Mouse (Mus musculus) forebrain, embryonic 10.5 days (tissue): Measurements from ENCODE around the gene Myo19. TPM values are rescaled to one million over a fixed set of nuclear protein-coding genes. Genes with fewer than 3 reads are reported as not detected.

Experiments
- DNase-seq: peaks from one replicate; pipeline ENCODE4 v3.0.0-alpha.2; 2017; ENCODE audit warnings: low spot score; ENCODE audit errors: extremely low spot score
- H3K27ac ChIP-seq: fragments of 300-500 bp; sonication (generic); 2 replicates; pipeline ENCODE4 v1.5.1; 2016; ENCODE audit warnings: mild to moderate bottlenecking
- H3K27me3 ChIP-seq: fragments of 300-500 bp; sonication (generic); 2 replicates; pipeline ENCODE4 v1.6.1; 2016; ENCODE audit warnings: mild to moderate bottlenecking; ENCODE audit not compliant: poor library complexity, severe bottlenecking
- H3K36me3 ChIP-seq: fragments of 300-500 bp; sonication (generic); replicated peaks from 2 replicates; pipeline ENCODE4 v1.6.1; 2016; ENCODE audit warnings: mild to moderate bottlenecking, moderate library complexity
- H3K4me1 ChIP-seq: fragments of 300-500 bp; sonication (generic); 2 replicates; pipeline ENCODE4 v1.6.1; 2016
- H3K4me3 ChIP-seq: fragments of 300-500 bp; sonication (generic); 2 replicates; pipeline ENCODE4 v1.5.1; 2016; ENCODE audit warnings: mild to moderate bottlenecking, moderate library complexity
- H3K9me3 ChIP-seq: fragments of 300-500 bp; sonication (generic); 2 replicates; pipeline ENCODE4 v1.6.1; 2016; ENCODE audit warnings: mild to moderate bottlenecking, moderate library complexity
- WGBS: fragments of 180-500 bp; shearing (Covaris S2); methylation state at CpG from one replicate; pipeline ENCODE4 v1.1.7; 2016; 5-methylcytosine and 5-hydroxymethylcytosine counted together
- polyA plus RNA-seq: library from polyadenylated mRNA; unstranded; fragments of >200 nt; fragmentation: Nextera tagmentation; extraction: Ambion mirVana; gene quantifications from 2 replicates; pipeline ENCODE4 v1.2.1, GENCODE M21; 2016

Gene Myo19
- polyA plus RNA-seq, 1 experiment from 2014 or later = 12.3 TPM

DNA sequence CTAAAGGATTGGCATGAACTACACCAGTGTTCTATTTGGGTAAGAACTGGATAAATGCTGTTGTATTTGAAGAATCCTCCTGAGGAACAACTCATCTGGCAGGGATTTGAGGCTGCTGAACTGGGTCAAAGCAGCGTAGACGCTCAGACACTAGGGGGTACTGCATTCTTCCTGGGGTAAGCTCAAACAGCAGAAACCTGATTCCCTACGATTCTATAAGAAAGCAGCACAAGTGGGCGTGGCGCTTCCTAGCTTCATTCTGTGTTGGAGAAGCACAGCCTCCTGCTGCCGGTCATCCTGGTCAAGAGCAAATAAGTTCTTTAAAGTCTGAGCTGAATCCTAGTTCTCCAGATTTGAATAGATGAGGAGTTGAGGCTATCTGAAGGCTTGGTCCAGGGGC is 52.3 kb downstream of the Myo19 start:
- H3K27ac ChIP-seq = no peak overlapping the region
- 12% methylated on average over 6 of the region's 6 CpGs for WGBS
- H3K4me1 ChIP-seq = 0 out of 2 replicates have a peak, but pooled peaks cover 7% of the 10 kb centered on the region
- no peak for DNase-seq
- no peaks in the 10 kb centered on the region for H3K36me3 ChIP-seq
- H3K4me3 ChIP-seq = no peak overlapping the region
- H3K27me3 ChIP-seq = no peaks in the 10 kb centered on the region
- H3K9me3 ChIP-seq = no peaks in the 10 kb centered on the region

DNA sequence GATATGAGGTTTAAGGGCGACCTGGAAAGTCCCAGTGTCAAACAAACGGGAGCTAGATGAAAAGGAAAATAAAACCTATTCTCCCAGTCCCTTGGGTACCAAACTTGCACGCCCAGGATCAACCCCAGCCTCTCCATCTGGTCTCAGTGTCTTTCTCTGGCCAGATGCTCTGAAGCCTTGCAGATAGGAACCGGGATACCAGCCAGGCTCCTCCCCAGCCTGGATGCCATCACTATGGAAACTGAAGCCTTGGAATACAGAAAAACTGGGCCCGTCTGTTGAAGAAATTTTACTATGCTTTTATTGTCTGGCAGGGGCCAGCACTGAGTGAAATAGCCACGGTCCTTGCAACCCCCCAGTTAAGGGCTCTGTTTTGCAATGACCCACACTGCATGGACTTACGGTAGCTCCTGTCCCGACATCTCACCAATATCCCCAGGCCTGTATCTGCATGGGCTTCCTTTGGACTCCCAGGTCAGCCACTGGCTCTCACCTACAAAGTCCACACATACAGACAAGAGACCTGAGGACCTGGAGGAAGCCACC is 59.6 kb downstream of the Myo19 start:
- H3K4me3 ChIP-seq = no peak overlapping the region
- no peaks in the 10 kb centered on the region for H3K36me3 ChIP-seq
- DNase-seq = no peak
- WGBS = 76% methylated on average over 8 of the region's 8 CpGs
- H3K4me1 ChIP-seq = peaks cover 16% of the 10 kb centered on the region
- H3K27me3 ChIP-seq = peaks cover 4% of the 10 kb centered on the region; the same call in 1 of the 2 replicates
- no peaks in the 10 kb centered on the region for H3K9me3 ChIP-seq
- no peak overlapping the region for H3K27ac ChIP-seq

GRCm38 (mm10) chr11:84940140-84940539 is 60.2 kb downstream of the Myo19 start:
- Histone ChIP-seq H3K9me3 (no peaks in the 10 kb centered on the region), H3K27me3 (peaks cover 10% of the 10 kb centered on the region; the same call in 1 of the 2 replicates), H3K4me1 (peaks cover 21% of the 10 kb centered on the region), H3K27ac (no peak overlapping the region), H3K4me3 (no peak overlapping the region), H3K36me3 (no peaks in the 10 kb centered on the region)
- WGBS = 86% methylated on average over 10 of the region's 10 CpGs
- no peak for DNase-seq

- Histone ChIP-seq H3K27me3 (peaks cover 11% of the 10 kb centered on the region; the same call in 1 of the 2 replicates), H3K36me3 (no peaks in the 10 kb centered on the region), H3K9me3 (no peaks in the 10 kb centered on the region), H3K27ac (peak overlapping the region; percentile 80), H3K4me3 (peak overlapping the region; percentile 41), H3K4me1 (peaks cover 46% of the 10 kb centered on the region)
- peak; percentile 73 for DNase-seq
- under 1% methylated on average over 15 of the region's 15 CpGs for WGBS
These were observed 64.0 kb downstream of the Myo19 start for GRCm38 (mm10) chr11:84943948-84944347.

DNA sequence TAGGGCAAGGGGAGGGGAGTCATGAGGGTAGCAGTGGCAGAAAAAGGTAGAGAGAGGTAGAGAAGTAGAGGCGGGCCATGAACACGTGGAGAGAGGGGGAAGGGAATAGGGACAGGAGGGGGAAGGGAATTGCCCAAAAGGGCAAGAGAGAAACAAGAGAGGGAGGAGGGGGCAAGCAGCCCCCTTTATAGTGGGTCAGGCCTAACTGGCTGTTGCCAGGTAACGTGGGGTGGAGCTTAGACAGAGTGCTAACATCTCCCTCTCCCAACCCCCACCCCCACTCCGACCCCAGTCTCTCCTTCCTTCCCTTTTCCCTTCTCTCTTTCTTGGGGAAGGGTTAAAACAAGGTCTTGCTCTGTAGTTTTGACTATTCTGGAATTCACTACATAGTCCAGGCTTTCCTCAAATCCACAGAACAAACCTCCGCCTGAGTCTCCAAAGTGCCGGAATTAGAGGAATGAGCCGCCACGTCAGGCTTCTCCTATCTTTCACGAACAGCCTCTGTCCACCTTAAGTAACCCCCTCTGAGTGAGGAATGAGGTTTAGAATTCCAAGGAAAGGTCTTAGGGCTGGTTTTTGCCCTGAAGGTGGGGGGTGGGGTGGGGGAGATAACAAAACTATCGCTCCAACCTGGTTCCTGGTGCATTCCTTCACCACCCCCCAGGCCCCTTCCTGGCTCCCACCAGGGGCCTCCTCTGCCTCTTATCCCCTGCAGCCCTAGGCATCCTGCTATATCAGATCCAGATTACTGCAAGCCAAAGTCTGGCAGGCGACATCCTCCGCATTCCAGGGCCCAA is 64.9 kb downstream of the Myo19 start:
- Histone ChIP-seq H3K4me3 (peak overlapping the region; percentile 41), H3K9me3 (no peaks in the 10 kb centered on the region), H3K27me3 (peaks cover 11% of the 10 kb centered on the region; the same call in 1 of the 2 replicates), H3K27ac (peak overlapping the region; percentile 80), H3K4me1 (peaks cover 47% of the 10 kb centered on the region), H3K36me3 (no peaks in the 10 kb centered on the region)
- 2% methylated on average over 12 of the region's 12 CpGs for WGBS
- peak; percentile 57 for DNase-seq

DNA sequence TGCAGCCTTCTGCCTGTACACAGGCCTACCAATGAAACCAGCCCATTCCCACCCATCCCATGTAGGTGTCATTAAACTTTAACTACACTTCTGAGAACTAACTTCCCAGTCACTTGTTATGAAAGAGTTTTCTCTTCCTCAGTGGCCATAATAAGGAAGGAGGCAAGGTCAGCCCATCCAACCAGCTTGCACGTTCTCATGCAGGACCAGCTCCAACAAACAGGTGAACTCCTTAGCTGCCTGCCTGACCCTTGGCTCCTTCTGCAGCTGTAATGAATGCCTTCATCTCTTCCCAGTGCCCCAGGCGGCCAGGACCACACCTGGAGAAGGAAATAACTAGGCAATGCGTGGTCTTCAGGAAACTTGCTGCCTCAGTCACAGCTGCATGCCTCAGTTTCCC is 65.9 kb downstream of the Myo19 start:
- no peak overlapping the region for H3K4me3 ChIP-seq
- peaks cover 11% of the 10 kb centered on the region; the same call in 1 of the 2 replicates for H3K27me3 ChIP-seq
- no peaks in the 10 kb centered on the region for H3K9me3 ChIP-seq
- DNase-seq = no peak
- H3K4me1 ChIP-seq = peaks cover 47% of the 10 kb centered on the region
- 70% methylated on average over 3 of the region's 3 CpGs for WGBS
- H3K36me3 ChIP-seq = no peaks in the 10 kb centered on the region
- H3K27ac ChIP-seq = no peak overlapping the region

DNA sequence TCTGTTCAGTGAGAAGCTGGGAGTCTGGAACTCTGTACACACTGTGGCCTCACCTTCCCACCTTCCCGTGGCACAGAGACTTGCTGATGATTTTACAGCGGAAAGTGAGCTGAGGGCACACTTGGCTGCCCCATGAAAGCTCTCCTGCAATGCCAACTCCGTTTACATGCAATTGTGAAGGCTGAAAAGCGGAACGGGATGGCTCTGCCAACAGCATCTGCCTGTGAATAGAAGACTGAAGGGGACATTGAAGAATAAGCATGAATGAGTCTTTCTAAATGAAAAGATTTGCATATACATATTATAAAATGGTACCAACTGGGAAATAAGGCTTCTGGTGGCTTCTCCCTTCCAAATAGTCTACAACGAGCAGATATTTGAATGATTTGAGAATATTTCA is 67.3 kb downstream of the Myo19 start:
- no peaks in the 10 kb centered on the region for H3K9me3 ChIP-seq
- peaks cover 11% of the 10 kb centered on the region; the same call in 1 of the 2 replicates for H3K27me3 ChIP-seq
- H3K36me3 ChIP-seq = no peaks in the 10 kb centered on the region
- no peak overlapping the region for H3K4me3 ChIP-seq
- no peak overlapping the region for H3K27ac ChIP-seq
- no peak for DNase-seq
- peaks cover 47% of the 10 kb centered on the region for H3K4me1 ChIP-seq
- 88% methylated on average over 6 of the region's 6 CpGs for WGBS

DNA sequence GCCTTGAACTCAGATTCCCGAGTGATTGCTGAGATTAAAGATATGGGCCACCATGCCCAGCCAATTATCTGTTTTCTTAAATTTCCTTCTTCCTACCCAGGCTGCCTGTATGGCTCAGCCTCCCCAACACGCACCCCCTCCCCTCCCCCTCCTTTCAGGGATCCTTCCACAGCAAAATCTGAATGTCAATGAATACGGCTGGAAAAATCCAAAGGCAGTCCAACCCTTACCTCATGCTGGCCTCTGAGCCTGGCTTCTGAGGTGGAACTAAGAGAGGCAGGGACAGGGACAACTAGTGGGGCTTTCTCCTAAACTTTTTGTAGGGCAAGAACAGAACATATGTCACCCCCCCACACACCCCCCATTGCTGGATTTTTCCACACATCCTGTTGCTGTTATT is 68.2 kb downstream of the Myo19 start:
- Histone ChIP-seq H3K36me3 (no peaks in the 10 kb centered on the region), H3K4me1 (peaks cover 46% of the 10 kb centered on the region), H3K4me3 (no peak overlapping the region), H3K27me3 (peaks cover 11% of the 10 kb centered on the region; the same call in 1 of the 2 replicates), H3K9me3 (no peaks in the 10 kb centered on the region), H3K27ac (no peak overlapping the region)
- DNase-seq = no peak
- 44% methylated on average over 3 of the region's 3 CpGs for WGBS

- Histone ChIP-seq H3K27me3 (peaks cover 11% of the 10 kb centered on the region; the same call in 1 of the 2 replicates), H3K4me1 (peaks cover 42% of the 10 kb centered on the region), H3K4me3 (no peak overlapping the region), H3K9me3 (no peaks in the 10 kb centered on the region), H3K36me3 (no peaks in the 10 kb centered on the region), H3K27ac (0 out of 2 replicates have a peak overlapping the region, but pooled peaks have one; percentile 33)
- DNase-seq = no peak
- 47% methylated on average over 3 of the region's 3 CpGs for WGBS
These were observed 68.6 kb downstream of the Myo19 start for GRCm38 (mm10) chr11:84948526-84948925.

- H3K9me3 ChIP-seq = no peaks in the 10 kb centered on the region
- H3K27ac ChIP-seq = no peak overlapping the region
- H3K27me3 ChIP-seq = peaks cover 23% of the 10 kb centered on the region
- WGBS = 43% methylated on average over 2 of the region's 2 CpGs
- no peak overlapping the region for H3K4me3 ChIP-seq
- no peaks in the 10 kb centered on the region for H3K36me3 ChIP-seq
- DNase-seq = no peak
- H3K4me1 ChIP-seq = peaks cover 26% of the 10 kb centered on the region
These were observed 72.7 kb downstream of the Myo19 start for GRCm38 (mm10) chr11:84952611-84953010.

GRCm38 (mm10) chr11:84956400-84956799 is 76.5 kb downstream of the Myo19 start:
- no peak overlapping the region for H3K27ac ChIP-seq
- peaks cover 55% of the 10 kb centered on the region for H3K27me3 ChIP-seq
- 34% methylated on average over 5 of the region's 5 CpGs for WGBS
- no peaks in the 10 kb centered on the region for H3K9me3 ChIP-seq
- DNase-seq = no peak
- no peak overlapping the region for H3K4me3 ChIP-seq
- peaks cover 42% of the 10 kb centered on the region for H3K4me1 ChIP-seq
- H3K36me3 ChIP-seq = no peaks in the 10 kb centered on the region

DNA sequence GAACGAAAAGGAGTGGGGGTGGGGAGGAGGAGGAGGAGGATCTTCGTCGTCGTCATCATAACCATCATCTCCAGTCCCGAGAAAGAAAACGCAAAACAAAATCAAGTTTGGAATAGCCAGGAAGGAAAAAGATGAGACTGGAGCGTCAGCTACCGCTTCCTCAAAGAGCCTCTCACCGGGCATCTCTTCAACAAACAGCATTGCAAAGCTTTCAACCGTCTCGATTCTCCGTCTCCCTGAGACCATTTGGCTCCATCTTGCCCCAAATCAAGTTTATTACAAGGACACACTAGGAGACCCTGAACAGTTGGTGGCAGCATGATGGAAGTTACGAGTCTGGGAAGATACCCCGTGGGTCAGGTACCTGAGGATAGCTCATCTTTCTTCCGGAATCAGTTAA is 77.2 kb downstream of the Myo19 start:
- Histone ChIP-seq H3K9me3 (no peaks in the 10 kb centered on the region), H3K27me3 (peaks cover 55% of the 10 kb centered on the region), H3K4me1 (peaks cover 42% of the 10 kb centered on the region), H3K36me3 (no peaks in the 10 kb centered on the region), H3K4me3 (peak overlapping the region; percentile 48), H3K27ac (no peak overlapping the region)
- DNase-seq = no peak
- WGBS = 8% methylated on average over 15 of the region's 15 CpGs

GRCm38 (mm10) chr11:84957591-84958270 is 77.8 kb downstream of the Myo19 start, which contains the start of gene Car4:
Car4 (plus strand) TSS chr11:84957786.
- Histone ChIP-seq H3K27ac (no peak within 1 kb of the TSS), H3K4me1 (peaks cover 42% of the 10 kb centered on the region), H3K4me3 (peak within 1 kb of the TSS; percentile 48), H3K27me3 (peaks cover 55% of the 10 kb centered on the region), H3K36me3 (no peaks in the 10 kb centered on the region), H3K9me3 (no peaks in the 10 kb centered on the region)
- under 1% methylated on average over 49 of the region's 49 CpGs for WGBS
- DNase-seq = no peak
